Mouse (Mus musculus) heart, adult 2 months (tissue): ENCODE measurements around the gene Fhit.

Experiments used
- CTCF ChIP-seq: fragments of 200-600 bp; IDR thresholded peaks from 2 replicates; pipeline ENCODE4 v1.8.1; 2022; ENCODE audit warnings: antibody characterized with exemption, mild to moderate bottlenecking, moderate library complexity
- EP300 ChIP-seq: fragments of 200-500 bp; IDR thresholded peaks from 2 replicates; pipeline ENCODE4 v1.6.1; 2011; ENCODE audit warnings: low read depth, low read length, control low read depth; ENCODE audit not compliant: insufficient read depth
- POLR2A ChIP-seq: fragments of 200-500 bp; IDR thresholded peaks from 2 replicates; pipeline ENCODE4 v1.6.1; 2011; ENCODE audit warnings: mild to moderate bottlenecking, low read depth, low read length, control low read depth; ENCODE audit not compliant: insufficient read depth

DNA sequence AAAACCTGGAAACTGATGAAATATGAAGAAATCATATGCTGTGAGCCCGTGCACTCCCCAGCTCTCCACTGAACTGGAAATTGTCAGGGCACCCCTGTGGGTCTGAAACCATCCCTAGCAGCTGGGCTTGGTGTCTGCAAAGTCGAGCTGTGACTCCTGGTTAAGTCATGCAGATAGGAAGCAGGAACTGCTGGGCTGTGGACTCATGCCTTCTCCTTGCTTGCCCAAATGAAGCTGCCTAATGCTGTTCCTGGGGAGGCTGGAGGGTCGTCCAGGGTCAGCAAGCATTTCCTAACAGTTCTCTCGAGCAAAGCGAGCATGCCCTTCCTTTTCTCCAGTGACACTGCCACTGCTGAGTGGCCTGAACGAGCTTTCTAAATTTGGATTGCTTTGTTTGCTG is 607.1 kb downstream of the Fhit start:
- no peak for TF ChIP-seq POLR2A
- no peak for TF ChIP-seq EP300
- TF ChIP-seq CTCF: no peak
